Mouse (Mus musculus): Measurements from ENCODE around the gene 4933434E20Rik. TPM values are rescaled to one million over a fixed set of nuclear protein-coding genes. Genes with fewer than 3 reads are reported as not detected.

Gene 4933434E20Rik
- polyA plus RNA-seq, 1 experiment: 67.1 TPM

DNA sequence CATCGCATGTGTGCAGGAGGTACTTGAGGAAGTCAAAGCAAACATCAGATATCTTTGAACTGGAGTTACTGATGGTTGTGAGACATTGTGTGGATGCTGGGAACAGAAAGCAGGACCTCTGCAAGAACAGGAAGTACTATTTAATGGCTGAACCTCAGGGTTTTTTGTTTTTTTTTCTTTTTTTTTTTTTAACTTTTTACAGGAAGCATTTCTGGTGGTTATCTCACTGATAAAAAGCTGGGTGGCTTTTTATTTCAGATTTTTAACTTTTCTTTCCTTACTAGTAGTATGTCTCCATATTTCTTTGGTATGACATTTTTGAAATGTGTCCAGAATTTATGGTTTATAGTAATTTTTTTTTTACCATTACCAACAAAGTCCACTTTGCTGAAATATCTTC is 15.2 kb upstream of the 4933434E20Rik start:
- no peak overlapping the region for H3K9ac ChIP-seq (ENCODE audit: low read depth, poor library complexity, severe bottlenecking)
- H3K27me3 ChIP-seq (ENCODE audit: control insufficient read depth, insufficient read depth, low read length, poor library complexity, severe bottlenecking): no peaks in the 10 kb centered on the region
- no peak overlapping the region for H3K27ac ChIP-seq (ENCODE audit: insufficient read depth, low read length)
- H3K9me3 ChIP-seq (replicated peaks; ENCODE audit: control insufficient read depth, insufficient read depth, low read length, poor library complexity, severe bottlenecking): no peaks in the 10 kb centered on the region
- TF ChIP-seq CTCF (IDR thresholded peaks at IDR 0.05; ENCODE audit: low read depth, low read length) (no peak), POLR2A (IDR thresholded peaks at IDR 0.05; ENCODE audit: insufficient read depth, low read length) (no peak), EP300 (IDR thresholded peaks at IDR 0.05; ENCODE audit: insufficient read depth, low read depth, low read length) (no peak)
- no peak overlapping the region for H3K4me3 ChIP-seq (ENCODE audit: low read depth, low read length)
- H3K4me1 ChIP-seq (ENCODE audit: control insufficient read depth, insufficient read depth, low read length): no peaks in the 10 kb centered on the region
- H3K36me3 ChIP-seq (ENCODE audit: control insufficient read depth, insufficient read depth, low read length, poor library complexity, severe bottlenecking): peaks cover 71% of the 10 kb centered on the region

DNA sequence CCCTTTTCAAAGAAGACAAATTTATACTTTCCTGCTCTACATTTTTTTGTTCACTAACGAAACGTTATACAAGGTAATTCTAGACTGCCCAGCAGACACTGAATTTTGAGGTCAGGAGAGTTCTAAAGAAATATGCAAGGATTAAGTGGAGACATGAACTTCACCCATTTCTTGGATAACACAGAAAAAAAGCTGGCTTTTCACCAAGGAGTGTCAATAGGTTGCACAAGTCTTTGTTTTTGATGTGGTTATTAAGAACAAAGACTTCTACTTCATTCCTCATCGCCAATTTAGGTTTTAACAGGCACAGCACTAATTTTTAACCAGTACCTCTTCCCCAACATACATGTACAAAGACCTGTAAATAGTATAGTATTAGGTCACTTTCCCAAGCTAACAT is 1.7 kb upstream of the 4933434E20Rik start:
- H3K4me1 ChIP-seq (ENCODE audit: control insufficient read depth, insufficient read depth, low read length): no peaks in the 10 kb centered on the region
- TF ChIP-seq POLR2A (IDR thresholded peaks at IDR 0.05; ENCODE audit: insufficient read depth, low read length): no peak
- no peak for TF ChIP-seq EP300 (IDR thresholded peaks at IDR 0.05; ENCODE audit: insufficient read depth, low read depth, low read length)
- no peak for TF ChIP-seq CTCF (IDR thresholded peaks at IDR 0.05; ENCODE audit: low read depth, low read length)
- no peaks in the 10 kb centered on the region for H3K27me3 ChIP-seq (ENCODE audit: control insufficient read depth, insufficient read depth, low read length, poor library complexity, severe bottlenecking)
- H3K36me3 ChIP-seq (ENCODE audit: control insufficient read depth, insufficient read depth, low read length, poor library complexity, severe bottlenecking): peaks cover 31% of the 10 kb centered on the region
- H3K9me3 ChIP-seq (replicated peaks; ENCODE audit: control insufficient read depth, insufficient read depth, low read length, poor library complexity, severe bottlenecking): no peaks in the 10 kb centered on the region
- no peak overlapping the region for H3K27ac ChIP-seq (ENCODE audit: insufficient read depth, low read length)
- H3K4me3 ChIP-seq (ENCODE audit: low read depth, low read length): no peak overlapping the region
- H3K9ac ChIP-seq (ENCODE audit: low read depth, poor library complexity, severe bottlenecking): no peak overlapping the region

DNA sequence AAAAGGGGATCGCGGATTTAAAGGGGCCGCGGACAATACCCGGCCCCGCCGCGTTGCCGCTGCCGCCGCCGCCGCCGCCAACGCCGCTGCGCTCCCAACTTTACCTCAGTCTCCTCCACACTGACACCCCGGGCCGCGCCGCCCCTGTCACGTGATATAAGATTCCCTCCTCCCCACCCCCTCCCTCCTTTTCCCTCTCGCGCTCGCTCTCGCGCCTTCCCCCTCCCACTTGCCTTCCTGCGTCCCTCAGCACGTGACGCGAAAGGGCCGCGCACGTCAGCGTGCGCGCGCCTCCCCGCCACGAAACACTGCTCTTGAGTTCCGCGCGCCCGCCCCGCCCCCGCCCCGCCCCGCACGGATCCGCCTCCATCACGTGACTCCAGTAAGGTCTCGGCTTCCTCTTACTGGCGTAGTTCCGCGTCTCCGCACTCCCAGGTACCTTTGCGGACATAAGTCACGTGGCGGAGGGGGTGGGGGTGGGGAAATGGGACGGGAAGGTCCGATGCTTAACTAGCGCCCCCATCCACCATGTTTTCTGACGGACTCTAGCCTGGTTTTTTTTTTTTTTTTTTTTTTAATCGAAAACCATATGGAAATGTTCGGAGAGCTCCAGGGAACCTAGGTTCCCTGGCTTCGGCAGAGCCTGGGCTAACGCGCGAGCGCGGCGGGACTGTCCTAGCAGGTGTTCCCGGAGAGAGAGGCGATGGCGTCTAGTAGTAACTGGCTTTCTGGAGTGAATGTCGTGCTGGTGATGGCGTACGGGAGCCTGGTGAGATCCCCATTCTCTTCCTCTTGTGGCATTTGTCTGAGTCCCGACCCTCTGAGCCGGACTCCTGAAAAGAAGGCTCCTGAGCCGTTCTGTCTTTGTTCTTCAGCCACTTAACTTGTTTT is 1.2 kb downstream of the 4933434E20Rik start, which contains the start of gene Ubap2l:
TSS of gene Ubap2l (minus strand) at position 278 of the 891 bp plus-strand sequence.
- no peaks in the 10 kb centered on the region for H3K4me1 ChIP-seq (ENCODE audit: control insufficient read depth, insufficient read depth, low read length)
- TF ChIP-seq CTCF (IDR thresholded peaks at IDR 0.05; ENCODE audit: low read depth, low read length) (no peak), EP300 (IDR thresholded peaks at IDR 0.05; ENCODE audit: insufficient read depth, low read depth, low read length) (no peak), POLR2A (IDR thresholded peaks at IDR 0.05; ENCODE audit: insufficient read depth, low read length) (no peak)
- no peaks in the 10 kb centered on the region for H3K27me3 ChIP-seq (ENCODE audit: control insufficient read depth, insufficient read depth, low read length, poor library complexity, severe bottlenecking)
- H3K36me3 ChIP-seq (ENCODE audit: control insufficient read depth, insufficient read depth, low read length, poor library complexity, severe bottlenecking): peaks cover 35% of the 10 kb centered on the region
- peak within 1 kb of the TSS; percentile 90 for H3K4me3 ChIP-seq (ENCODE audit: low read depth, low read length)
- H3K9me3 ChIP-seq (replicated peaks; ENCODE audit: control insufficient read depth, insufficient read depth, low read length, poor library complexity, severe bottlenecking): no peaks in the 10 kb centered on the region
- peak within 1 kb of the TSS; percentile 49 for H3K27ac ChIP-seq (ENCODE audit: insufficient read depth, low read length)
- peak within 1 kb of the TSS; percentile 99 for H3K9ac ChIP-seq (ENCODE audit: low read depth, poor library complexity, severe bottlenecking)

DNA sequence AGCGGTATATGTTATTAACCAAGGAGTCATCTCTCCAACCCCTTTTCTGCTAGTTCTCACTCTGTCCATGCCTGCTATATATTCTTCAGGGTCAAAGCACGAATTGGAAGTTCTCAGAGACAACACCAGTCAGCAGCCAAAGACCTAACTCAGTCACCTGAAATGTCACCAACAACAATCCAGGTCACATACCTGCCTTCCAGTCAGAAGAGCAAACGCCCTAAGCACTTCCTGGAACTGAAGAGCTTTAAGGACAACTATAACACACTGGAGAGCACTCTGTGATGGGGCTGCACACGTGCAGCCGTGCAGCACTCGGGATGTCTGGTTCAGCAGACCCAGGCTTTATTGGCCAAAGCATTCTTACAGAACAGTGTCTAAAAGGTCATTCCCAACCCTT is 10.1 kb downstream of the 4933434E20Rik start:
- Histone ChIP-seq H3K4me1 (ENCODE audit: control insufficient read depth, insufficient read depth, low read length) (no peaks in the 10 kb centered on the region), H3K36me3 (ENCODE audit: control insufficient read depth, insufficient read depth, low read length, poor library complexity, severe bottlenecking) (peaks cover 41% of the 10 kb centered on the region), H3K9ac (ENCODE audit: low read depth, poor library complexity, severe bottlenecking) (no peak overlapping the region), H3K9me3 (replicated peaks; ENCODE audit: control insufficient read depth, insufficient read depth, low read length, poor library complexity, severe bottlenecking) (no peaks in the 10 kb centered on the region), H3K27me3 (ENCODE audit: control insufficient read depth, insufficient read depth, low read length, poor library complexity, severe bottlenecking) (no peaks in the 10 kb centered on the region), H3K27ac (ENCODE audit: insufficient read depth, low read length) (no peak overlapping the region; the same call in 1 of the 2 replicates), H3K4me3 (ENCODE audit: low read depth, low read length) (no peak overlapping the region)
- TF ChIP-seq CTCF (IDR thresholded peaks at IDR 0.05; ENCODE audit: low read depth, low read length) (no peak), EP300 (IDR thresholded peaks at IDR 0.05; ENCODE audit: insufficient read depth, low read depth, low read length) (no peak), POLR2A (IDR thresholded peaks at IDR 0.05; ENCODE audit: insufficient read depth, low read length) (no peak)

DNA sequence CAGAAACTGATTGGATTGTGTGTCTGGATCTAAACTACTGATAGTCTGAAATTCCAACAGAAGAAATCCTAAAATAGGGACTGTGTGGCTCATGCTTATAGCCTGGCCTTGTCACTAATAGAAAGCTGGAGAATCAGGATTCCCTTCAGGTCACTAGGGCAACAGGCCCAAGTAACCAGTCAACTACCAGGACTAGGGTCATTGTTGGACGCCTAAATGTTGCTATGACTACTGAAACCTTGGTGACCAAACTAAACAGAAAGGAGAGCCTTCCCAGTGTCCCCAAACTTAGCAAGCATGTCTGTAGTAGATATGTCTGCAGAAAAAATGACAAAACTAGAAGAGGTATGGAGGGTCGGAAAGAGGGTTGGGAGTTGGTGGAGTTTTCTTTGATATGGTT is 11.1 kb downstream of the 4933434E20Rik start:
- Histone ChIP-seq H3K4me1 (ENCODE audit: control insufficient read depth, insufficient read depth, low read length) (no peaks in the 10 kb centered on the region), H3K27ac (ENCODE audit: insufficient read depth, low read length) (no peak overlapping the region), H3K36me3 (ENCODE audit: control insufficient read depth, insufficient read depth, low read length, poor library complexity, severe bottlenecking) (peaks cover 32% of the 10 kb centered on the region), H3K9me3 (replicated peaks; ENCODE audit: control insufficient read depth, insufficient read depth, low read length, poor library complexity, severe bottlenecking) (no peaks in the 10 kb centered on the region), H3K9ac (ENCODE audit: low read depth, poor library complexity, severe bottlenecking) (no peak overlapping the region), H3K4me3 (ENCODE audit: low read depth, low read length) (no peak overlapping the region), H3K27me3 (ENCODE audit: control insufficient read depth, insufficient read depth, low read length, poor library complexity, severe bottlenecking) (no peaks in the 10 kb centered on the region)
- no peak for TF ChIP-seq EP300 (IDR thresholded peaks at IDR 0.05; ENCODE audit: insufficient read depth, low read depth, low read length)
- TF ChIP-seq CTCF (IDR thresholded peaks at IDR 0.05; ENCODE audit: low read depth, low read length): no peak
- no peak for TF ChIP-seq POLR2A (IDR thresholded peaks at IDR 0.05; ENCODE audit: insufficient read depth, low read length)

DNA sequence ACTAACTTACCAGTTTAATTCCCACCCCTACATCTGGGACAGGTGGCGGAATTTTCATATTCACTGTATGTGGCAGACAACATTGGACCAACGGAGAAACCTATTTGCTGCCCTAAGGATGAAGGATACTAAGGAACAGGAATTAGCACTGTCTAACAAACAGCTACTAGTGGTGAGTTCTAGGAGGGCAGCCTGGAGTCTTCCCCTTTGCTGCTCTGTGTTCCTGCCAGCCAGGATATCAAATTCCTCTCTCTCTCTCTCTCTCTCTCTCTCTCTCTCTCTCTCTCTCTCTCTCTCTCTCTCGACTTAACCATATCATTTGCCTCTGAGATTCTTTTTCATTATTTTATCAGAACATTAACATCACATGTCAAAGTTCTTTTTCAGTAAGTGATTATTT is 12.9 kb downstream of the 4933434E20Rik start:
- Histone ChIP-seq H3K27ac (ENCODE audit: insufficient read depth, low read length) (no peak overlapping the region), H3K4me3 (ENCODE audit: low read depth, low read length) (no peak overlapping the region), H3K9me3 (replicated peaks; ENCODE audit: control insufficient read depth, insufficient read depth, low read length, poor library complexity, severe bottlenecking) (no peaks in the 10 kb centered on the region), H3K9ac (ENCODE audit: low read depth, poor library complexity, severe bottlenecking) (no peak overlapping the region), H3K27me3 (ENCODE audit: control insufficient read depth, insufficient read depth, low read length, poor library complexity, severe bottlenecking) (no peaks in the 10 kb centered on the region), H3K4me1 (ENCODE audit: control insufficient read depth, insufficient read depth, low read length) (no peaks in the 10 kb centered on the region), H3K36me3 (ENCODE audit: control insufficient read depth, insufficient read depth, low read length, poor library complexity, severe bottlenecking) (peaks cover 20% of the 10 kb centered on the region)
- TF ChIP-seq POLR2A (IDR thresholded peaks at IDR 0.05; ENCODE audit: insufficient read depth, low read length) (no peak), EP300 (IDR thresholded peaks at IDR 0.05; ENCODE audit: insufficient read depth, low read depth, low read length) (no peak), CTCF (IDR thresholded peaks at IDR 0.05; ENCODE audit: low read depth, low read length) (no peak)

Measured in ES-Bruce4 (cell line).